Mouse (Mus musculus): Measurements from ENCODE around the gene Eif2b3. TPM values are rescaled to one million over a fixed set of nuclear protein-coding genes. Genes with fewer than 3 reads are reported as not detected.

Eif2b3 gene
- polyA plus RNA-seq (2016; fragmentation: Nextera tagmentation; extraction: Ambion mirVana): 48.4 and 56.4 TPM in 2 replicates

DNA sequence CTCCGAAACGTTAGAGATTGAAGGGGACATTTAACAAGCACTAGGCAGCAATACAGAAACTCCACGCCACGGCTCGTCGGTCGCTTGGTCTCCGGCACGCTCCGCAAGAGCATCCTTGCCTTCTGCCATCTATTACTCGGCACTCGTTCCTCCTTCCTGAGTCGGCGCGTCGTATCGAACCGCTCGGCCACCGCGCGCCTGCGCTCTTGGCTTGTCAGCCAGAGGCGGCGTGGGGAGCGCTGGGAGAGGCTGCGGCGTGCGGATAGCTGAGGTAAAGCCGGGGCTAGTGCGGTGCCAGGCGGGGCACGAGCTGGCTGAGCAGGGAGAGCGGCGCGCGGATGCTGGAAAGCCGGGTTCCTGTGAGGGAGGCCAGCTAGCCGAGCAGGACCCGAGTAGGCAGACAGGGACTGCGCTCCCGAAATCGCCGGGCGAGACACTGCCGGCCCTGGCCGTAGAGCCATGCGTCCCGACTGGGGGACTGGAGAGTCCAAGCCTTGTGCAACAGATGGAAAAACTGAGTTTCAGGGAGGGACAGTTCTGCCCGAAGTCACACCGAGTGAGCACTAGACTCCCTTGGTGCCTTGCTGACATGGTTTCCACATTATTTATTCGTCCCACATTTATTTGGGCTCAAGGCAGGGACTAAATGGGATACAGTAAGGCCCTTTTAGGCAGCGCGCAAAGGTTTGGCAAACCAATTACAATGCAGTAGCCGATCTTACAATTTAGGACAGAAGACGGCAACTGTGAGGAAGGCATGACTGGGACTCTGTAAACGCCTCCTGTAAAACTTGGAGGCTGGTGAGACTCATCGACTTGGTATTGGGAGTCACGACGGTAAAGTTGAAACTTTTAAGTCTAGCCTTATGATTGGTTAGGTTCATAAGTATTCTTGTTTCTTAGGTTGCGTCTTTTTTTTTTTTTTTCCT, at the start of gene Eif2b3:
Gene Eif2b3 (plus strand): TSS at position 197 of the 929 bp plus-strand sequence.
- H3K4me3 ChIP-seq: peak within 1 kb of the TSS; percentile 96
- peak within 1 kb of the TSS; percentile 87 for H3K27ac ChIP-seq (replicated peaks)
- no peaks in the 10 kb centered on the region for H3K27me3 ChIP-seq (ENCODE audit: low read depth, poor library complexity, severe bottlenecking)
- H3K9me3 ChIP-seq (replicated peaks): no peaks in the 10 kb centered on the region
- H3K4me1 ChIP-seq: peaks cover 14% of the 10 kb centered on the region
- under 1% methylated on average over 61 of the region's 61 CpGs for WGBS
- H3K36me3 ChIP-seq: peaks cover 25% of the 10 kb centered on the region
- DNase-seq (ENCODE audit: low spot score): peak; percentile 93

DNA sequence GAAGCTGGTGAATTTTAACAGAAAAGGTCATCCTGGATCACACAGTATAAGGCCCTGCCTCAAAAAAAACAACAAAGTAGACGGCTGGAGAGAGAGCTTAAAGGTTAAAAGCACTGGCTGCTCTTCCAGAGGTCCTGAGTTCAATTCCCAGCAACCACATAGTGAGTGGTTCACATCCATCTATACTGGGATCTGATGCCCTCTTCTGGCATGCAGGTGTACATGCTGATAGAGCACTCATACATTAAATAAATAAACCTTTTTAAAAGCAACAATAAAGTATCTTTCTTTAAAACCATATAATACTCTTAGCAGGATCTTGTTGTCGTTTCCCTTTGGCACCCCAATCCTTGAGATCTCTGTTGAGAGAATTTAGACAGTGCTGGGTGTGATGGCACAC, 42.7 kb upstream of the Eif2b3 start:
- H3K4me1 ChIP-seq: no peaks in the 10 kb centered on the region
- no peak overlapping the region for H3K27ac ChIP-seq (replicated peaks)
- no peak for DNase-seq (ENCODE audit: low spot score)
- WGBS: 82% methylated on average over 2 of the region's 2 CpGs
- no peak overlapping the region for H3K4me3 ChIP-seq
- H3K36me3 ChIP-seq: peaks cover 84% of the 10 kb centered on the region
- H3K9me3 ChIP-seq (replicated peaks): no peaks in the 10 kb centered on the region
- H3K27me3 ChIP-seq (ENCODE audit: low read depth, poor library complexity, severe bottlenecking): no peaks in the 10 kb centered on the region

DNA sequence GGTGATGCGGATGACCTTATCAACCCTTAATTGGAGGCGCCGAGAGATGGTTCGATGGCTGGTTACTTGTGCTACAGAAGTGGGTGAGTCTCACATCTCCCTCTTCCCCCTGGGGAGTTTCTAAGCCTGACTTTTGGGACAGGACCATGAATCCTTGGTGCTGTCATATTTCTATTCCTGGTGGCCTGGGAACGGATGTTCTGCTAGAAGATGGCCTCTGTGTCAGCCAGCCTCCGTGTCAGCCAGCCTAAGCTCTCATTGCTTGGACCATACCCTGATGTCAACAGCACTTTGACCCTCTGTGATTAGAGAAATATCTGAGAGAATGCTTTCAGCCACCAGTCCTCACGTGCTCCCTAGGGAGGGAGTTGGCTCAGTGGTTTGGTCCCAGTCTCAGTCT, 33.5 kb upstream of the Eif2b3 start:
- peaks cover 80% of the 10 kb centered on the region for H3K36me3 ChIP-seq
- 95% methylated on average over 7 of the region's 7 CpGs for WGBS
- no peak for DNase-seq (ENCODE audit: low spot score)

DNA sequence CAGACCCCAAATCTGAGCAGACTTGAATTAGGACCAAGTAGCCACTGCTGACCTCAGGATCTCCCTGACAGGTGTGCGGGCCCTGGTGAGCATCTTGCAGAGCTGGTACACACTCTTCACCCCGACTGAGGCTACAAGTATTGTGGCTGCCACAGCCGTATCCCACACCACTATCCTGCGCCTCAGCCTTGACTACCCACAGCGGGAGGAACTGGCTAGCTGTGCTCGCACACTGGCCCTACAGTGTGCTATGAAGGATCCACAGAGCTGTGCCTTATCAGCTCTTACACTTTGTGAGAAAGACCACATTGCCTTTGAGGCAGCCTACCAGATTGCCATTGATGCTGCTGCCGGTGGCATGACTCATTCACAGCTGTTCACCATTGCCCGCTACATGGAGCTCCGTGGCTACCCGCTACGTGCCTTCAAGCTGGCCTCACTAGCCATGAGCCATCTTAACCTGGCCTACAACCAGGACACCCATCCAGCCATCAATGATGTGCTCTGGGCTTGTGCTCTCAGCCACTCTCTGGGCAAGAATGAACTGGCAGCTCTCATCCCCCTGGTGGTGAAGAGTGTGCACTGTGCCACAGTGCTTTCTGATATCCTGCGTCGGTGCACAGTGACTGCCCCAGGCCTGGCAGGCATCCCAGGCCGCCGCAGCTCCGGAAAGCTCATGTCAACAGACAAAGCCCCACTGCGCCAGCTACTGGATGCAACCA, 32.6 kb upstream of the Eif2b3 start:
- no peak overlapping the region for H3K27ac ChIP-seq (replicated peaks)
- peaks cover 77% of the 10 kb centered on the region for H3K36me3 ChIP-seq

More for the DNA sequence above, 33.5 kb upstream of the Eif2b3 start:
- Histone ChIP-seq H3K27ac (replicated peaks) (no peak overlapping the region), H3K4me3 (no peak overlapping the region), H3K9me3 (replicated peaks) (no peaks in the 10 kb centered on the region), H3K27me3 (ENCODE audit: low read depth, poor library complexity, severe bottlenecking) (no peaks in the 10 kb centered on the region), H3K4me1 (no peaks in the 10 kb centered on the region)

DNA sequence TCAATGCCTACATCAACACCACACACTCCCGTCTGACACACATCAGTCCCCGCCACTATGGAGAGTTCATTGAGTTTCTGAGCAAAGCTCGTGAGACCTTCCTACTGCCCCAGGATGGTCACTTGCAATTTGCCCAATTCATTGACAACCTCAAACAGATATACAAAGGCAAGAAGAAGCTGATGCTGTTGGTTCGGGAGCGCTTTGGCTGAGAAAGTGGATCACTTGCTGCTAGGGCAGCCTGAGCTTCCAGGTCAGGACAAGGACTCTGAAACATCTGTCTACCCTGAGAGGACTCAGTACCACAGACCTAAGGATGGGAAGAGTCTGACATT, 32.1 kb upstream of the Eif2b3 start:
- Histone ChIP-seq H3K27me3 (ENCODE audit: low read depth, poor library complexity, severe bottlenecking) (no peaks in the 10 kb centered on the region), H3K27ac (replicated peaks) (no peak overlapping the region), H3K9me3 (replicated peaks) (no peaks in the 10 kb centered on the region), H3K4me3 (no peak overlapping the region), H3K4me1 (no peaks in the 10 kb centered on the region), H3K36me3 (peaks cover 75% of the 10 kb centered on the region)
- DNase-seq (ENCODE audit: low spot score): no peak
- WGBS: 83% methylated on average over 5 of the region's 5 CpGs

More for the DNA sequence above, 32.6 kb upstream of the Eif2b3 start:
- DNase-seq (ENCODE audit: low spot score): peak; percentile 61
- H3K4me3 ChIP-seq: no peak overlapping the region
- H3K27me3 ChIP-seq (ENCODE audit: low read depth, poor library complexity, severe bottlenecking): no peaks in the 10 kb centered on the region
- H3K4me1 ChIP-seq: no peaks in the 10 kb centered on the region
- H3K9me3 ChIP-seq (replicated peaks): no peaks in the 10 kb centered on the region
- 71% methylated on average over 17 of the region's 17 CpGs for WGBS

DNA sequence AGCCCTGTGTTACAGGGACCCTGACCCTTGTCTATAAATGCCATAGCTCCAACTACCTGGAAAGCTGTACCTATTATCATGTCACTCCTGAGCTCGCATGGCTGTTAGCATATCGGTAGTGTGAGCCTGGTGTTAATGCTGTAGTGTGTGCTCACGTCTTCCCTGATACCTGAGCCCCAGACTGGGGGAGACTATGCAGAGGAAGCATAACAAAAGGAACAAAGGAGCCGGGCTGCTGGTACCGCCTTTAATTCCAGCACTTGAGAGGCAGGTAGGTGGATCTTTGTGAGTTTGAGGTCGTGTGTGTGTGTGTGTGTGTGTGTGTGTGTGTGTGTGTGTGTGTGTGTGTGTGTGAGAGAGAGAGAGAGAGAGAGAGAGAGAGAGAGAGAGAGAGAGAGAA, 29.5 kb upstream of the Eif2b3 start:
- Histone ChIP-seq H3K4me1 (peaks cover 14% of the 10 kb centered on the region), H3K36me3 (peaks cover 64% of the 10 kb centered on the region), H3K27me3 (ENCODE audit: low read depth, poor library complexity, severe bottlenecking) (no peaks in the 10 kb centered on the region), H3K4me3 (no peak overlapping the region), H3K27ac (replicated peaks) (no peak overlapping the region), H3K9me3 (replicated peaks) (no peaks in the 10 kb centered on the region)
- 72% methylated on average over 6 of the region's 6 CpGs for WGBS
- no peak for DNase-seq (ENCODE audit: low spot score)

DNA sequence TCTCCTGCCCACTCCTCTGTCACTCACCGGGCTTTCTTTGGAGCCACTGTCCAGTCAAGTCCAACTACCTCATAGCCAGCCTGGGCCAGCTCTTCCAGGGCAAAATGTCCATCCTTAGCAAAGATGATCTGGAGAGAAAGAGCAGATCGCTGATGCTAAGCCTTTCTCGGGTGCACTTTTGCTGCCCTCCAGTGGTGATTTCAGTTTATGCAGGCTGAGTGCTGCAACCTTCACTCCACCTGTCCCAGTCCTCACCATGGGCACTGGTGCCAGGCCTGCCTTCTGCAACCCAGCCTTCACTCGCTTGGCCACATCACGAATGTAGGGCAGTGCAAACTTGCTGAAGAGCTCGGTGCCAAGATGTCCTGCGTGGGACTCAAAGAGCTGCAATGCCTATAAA, 27.8 kb upstream of the Eif2b3 start:
- Histone ChIP-seq H3K4me3 (no peak overlapping the region), H3K27ac (replicated peaks) (no peak overlapping the region), H3K36me3 (peaks cover 48% of the 10 kb centered on the region), H3K9me3 (replicated peaks) (no peaks in the 10 kb centered on the region), H3K4me1 (peaks cover 30% of the 10 kb centered on the region), H3K27me3 (ENCODE audit: low read depth, poor library complexity, severe bottlenecking) (peaks cover 4% of the 10 kb centered on the region)
- peak; percentile 75 for DNase-seq (ENCODE audit: low spot score)
- WGBS: 14% methylated on average over 7 of the region's 7 CpGs

DNA sequence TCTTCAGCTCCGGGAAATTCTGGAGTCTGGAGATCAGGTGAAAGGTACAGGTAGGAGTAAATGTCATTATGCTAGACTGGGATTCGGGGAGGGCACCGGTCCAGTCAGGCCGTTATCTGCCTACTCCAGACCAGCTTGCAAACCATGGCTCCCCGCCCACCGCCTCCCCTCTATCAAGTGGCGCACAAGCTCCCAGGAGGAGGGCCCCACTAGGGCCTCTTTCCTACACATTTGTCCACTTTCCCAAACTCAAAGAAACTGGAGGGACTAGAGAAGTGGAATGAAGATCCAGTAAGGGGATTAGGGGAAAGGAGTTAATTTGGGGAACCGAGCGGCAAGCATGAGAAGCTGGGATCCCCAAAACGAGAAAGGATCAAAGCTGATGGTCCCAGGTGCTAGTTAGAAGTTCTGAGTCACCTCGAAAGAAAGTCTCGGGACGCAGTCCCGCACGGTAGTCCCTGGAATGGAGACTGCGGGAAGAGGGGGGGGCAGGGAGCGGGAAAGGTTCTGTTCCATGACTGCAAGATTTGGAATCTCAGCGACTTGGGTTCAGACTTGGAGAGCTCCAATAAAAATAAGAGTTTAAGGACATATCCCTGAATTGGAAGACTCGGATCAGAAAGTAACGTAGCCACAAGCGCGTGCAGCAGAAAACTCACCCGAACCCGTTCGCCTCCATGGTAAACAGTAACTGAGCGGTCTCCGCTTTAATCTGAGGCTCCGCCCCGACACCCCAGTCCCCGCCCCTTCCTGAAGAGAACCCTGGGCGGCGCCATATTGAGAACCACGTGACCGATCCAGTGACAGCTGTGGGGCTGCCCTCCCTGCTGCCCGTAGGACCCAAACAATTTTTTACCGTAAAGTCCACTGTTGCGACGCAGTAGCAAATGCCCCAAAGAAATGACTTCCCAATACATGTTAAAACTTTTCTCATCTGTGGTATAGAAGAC, 25.3 kb upstream of the Eif2b3 start, which contains the start of gene Urod:
Gene Urod (minus strand): TSS at position 742 of the 950 bp plus-strand sequence.
- WGBS: 1% methylated on average over 38 of the region's 38 CpGs
- Histone ChIP-seq H3K27me3 (ENCODE audit: low read depth, poor library complexity, severe bottlenecking) (peaks cover 12% of the 10 kb centered on the region), H3K4me3 (peak within 1 kb of the TSS; percentile 93), H3K4me1 (peaks cover 33% of the 10 kb centered on the region), H3K9me3 (replicated peaks) (no peaks in the 10 kb centered on the region), H3K36me3 (peaks cover 31% of the 10 kb centered on the region), H3K27ac (replicated peaks) (peak within 1 kb of the TSS; percentile 81)
- peak; percentile 93 for DNase-seq (ENCODE audit: low spot score)

DNA sequence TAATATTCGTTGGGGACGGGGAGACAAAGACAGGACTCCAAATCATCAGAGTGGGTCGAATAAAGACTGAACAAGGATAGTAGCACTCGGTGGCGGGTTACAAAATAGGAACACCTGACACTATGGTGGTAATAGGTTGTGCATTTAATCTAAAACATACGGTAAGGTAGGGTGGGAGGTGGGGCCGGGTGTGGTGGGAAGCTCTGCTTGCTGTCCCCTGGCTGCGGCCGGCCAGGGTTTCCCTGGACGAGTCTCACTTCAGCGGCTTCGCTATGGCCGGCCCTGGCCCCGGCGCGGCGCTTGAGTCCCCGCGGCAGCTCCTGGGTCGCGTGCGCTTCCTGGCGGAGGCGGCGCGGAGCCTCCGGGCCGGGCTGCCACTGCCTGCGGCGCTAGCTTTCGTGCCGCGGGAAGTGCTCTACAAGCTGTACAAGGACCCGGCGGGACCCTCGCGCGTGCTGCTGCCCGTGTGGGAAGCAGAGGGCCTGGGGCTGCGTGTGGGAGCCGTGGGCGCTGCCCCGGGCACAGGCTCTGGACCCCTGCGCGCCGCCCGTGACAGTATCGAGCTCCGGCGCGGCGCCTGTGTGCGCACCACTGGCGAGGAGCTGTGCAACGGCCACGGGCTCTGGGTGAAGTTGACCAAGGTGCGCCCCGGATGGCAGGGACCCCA, 23.9 kb upstream of the Eif2b3 start, which contains the start of gene Hectd3:
Gene Hectd3 (plus strand): TSS at position 187 of the 667 bp plus-strand sequence.
- peaks cover 31% of the 10 kb centered on the region for H3K36me3 ChIP-seq
- peaks cover 12% of the 10 kb centered on the region for H3K27me3 ChIP-seq (ENCODE audit: low read depth, poor library complexity, severe bottlenecking)
- peak within 1 kb of the TSS; percentile 93 for H3K4me3 ChIP-seq
- H3K27ac ChIP-seq (replicated peaks): peak within 1 kb of the TSS; percentile 81
- under 1% methylated on average over 58 of the region's 58 CpGs for WGBS
- DNase-seq (ENCODE audit: low spot score): peak; percentile 77
- peaks cover 33% of the 10 kb centered on the region for H3K4me1 ChIP-seq
- no peaks in the 10 kb centered on the region for H3K9me3 ChIP-seq (replicated peaks)

DNA sequence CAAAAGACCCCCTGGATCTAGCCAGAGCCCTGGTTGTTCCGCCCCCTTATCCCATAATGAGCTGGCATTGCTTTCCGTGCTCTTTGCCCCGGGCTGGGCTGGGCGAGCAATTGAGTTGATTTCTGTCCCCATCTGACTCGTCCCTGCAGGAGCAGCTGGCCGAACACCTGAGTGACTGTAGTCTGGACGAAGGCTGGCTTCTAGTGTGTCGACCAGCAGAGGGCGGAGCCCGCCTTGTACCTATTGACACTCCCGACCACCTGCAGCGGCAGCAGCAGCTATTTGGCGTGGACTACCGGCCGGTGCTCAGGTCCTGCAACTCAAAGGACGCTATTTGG, 23.4 kb upstream of the Eif2b3 start:
- peak overlapping the region; percentile 93 for H3K4me3 ChIP-seq
- H3K27me3 ChIP-seq (ENCODE audit: low read depth, poor library complexity, severe bottlenecking): peaks cover 12% of the 10 kb centered on the region
- whole genome bisulfite sequencing: under 1% methylated on average over 16 of the region's 16 CpGs
- peak; percentile 50 for DNase-seq (ENCODE audit: low spot score)
- no peaks in the 10 kb centered on the region for H3K9me3 ChIP-seq (replicated peaks)
- peaks cover 28% of the 10 kb centered on the region for H3K36me3 ChIP-seq
- H3K4me1 ChIP-seq: peaks cover 33% of the 10 kb centered on the region
- H3K27ac ChIP-seq (replicated peaks): peak overlapping the region; percentile 81

DNA sequence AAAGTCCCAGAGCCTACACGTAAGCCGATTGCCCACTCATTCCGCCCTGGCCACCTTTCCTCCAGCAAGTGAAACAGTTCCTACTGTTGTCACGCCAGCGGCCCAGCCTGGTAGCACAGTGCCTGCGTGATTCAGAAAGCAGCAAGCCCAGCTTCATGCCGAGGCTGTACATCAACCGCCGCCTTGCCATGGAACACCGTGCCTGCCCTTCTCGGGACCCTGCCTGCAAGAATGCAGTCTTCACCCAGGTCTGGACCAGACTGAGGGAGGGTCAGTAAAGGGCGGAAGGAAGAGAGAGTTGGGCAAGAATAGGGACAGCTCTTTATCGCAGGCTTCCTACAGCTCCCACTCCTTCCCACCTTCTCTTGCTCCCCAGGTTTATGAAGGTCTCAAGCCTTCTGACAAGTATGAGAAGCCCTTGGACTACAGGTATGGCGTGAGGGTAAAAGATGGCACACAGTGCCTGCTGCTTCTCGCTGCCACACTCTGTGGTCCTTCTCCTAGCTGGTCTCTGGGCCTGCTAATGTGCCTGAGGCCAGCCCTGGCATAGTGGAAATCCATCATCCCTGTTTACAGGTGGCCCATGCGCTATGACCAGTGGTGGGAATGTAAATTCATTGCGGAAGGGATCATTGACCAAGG, 19.6 kb upstream of the Eif2b3 start:
- Histone ChIP-seq H3K27me3 (ENCODE audit: low read depth, poor library complexity, severe bottlenecking) (peaks cover 27% of the 10 kb centered on the region), H3K9me3 (replicated peaks) (no peaks in the 10 kb centered on the region), H3K4me3 (no peak overlapping the region), H3K36me3 (peaks cover 29% of the 10 kb centered on the region), H3K4me1 (peaks cover 30% of the 10 kb centered on the region), H3K27ac (replicated peaks) (no peak overlapping the region)
- no peak for DNase-seq (ENCODE audit: low spot score)
- WGBS: 95% methylated on average over 17 of the region's 17 CpGs
